Mouse (Mus musculus): ENCODE measurements around the gene Cd200r3. TPM values are rescaled to one million over a fixed set of nuclear protein-coding genes. Genes with fewer than 3 reads are reported as not detected.

Cd200r3 gene
- not detected in 2 replicates for polyA plus RNA-seq (2014; fragmentation: Nextera tagmentation; extraction: Ambion mirVana)

GRCm38 (mm10) chr16:44943468-44943867, at the start of gene Cd200r3:
TSS of gene Cd200r3 (plus strand) at chr16:44943678.
- H3K4me2 ChIP-seq = no peak within 1 kb of the TSS
- ATAC-seq (ENCODE audit: low FRiP score) = no peak
- H3K27me3 ChIP-seq (ENCODE audit: control insufficient read depth, insufficient read depth, low read length) = no peaks in the 10 kb centered on the region
- no peak within 1 kb of the TSS for H3K4me3 ChIP-seq (ENCODE audit: low read depth, low read length)
- H3K27ac ChIP-seq (ENCODE audit: low read depth, low read length) = no peak within 1 kb of the TSS
- no peaks in the 10 kb centered on the region for H3K4me1 ChIP-seq (ENCODE audit: control insufficient read depth, insufficient read depth, low read length)
- 80% methylated on average over 3 of the region's 3 CpGs for WGBS
- H3K9ac ChIP-seq (ENCODE audit: low read length) = no peak within 1 kb of the TSS
- peak; percentile 70 for DNase-seq (ENCODE audit: low spot score, missing footprints)
- no peaks in the 10 kb centered on the region for H3K9me3 ChIP-seq (ENCODE audit: control insufficient read depth, low read length)
- H3K36me3 ChIP-seq (ENCODE audit: control insufficient read depth, insufficient read depth, low read length) = no peaks in the 10 kb centered on the region

- no peak overlapping the region for H3K4me3 ChIP-seq (ENCODE audit: low read depth, low read length)
- H3K27me3 ChIP-seq (ENCODE audit: control insufficient read depth, insufficient read depth, low read length) = no peaks in the 10 kb centered on the region
- H3K4me1 ChIP-seq (ENCODE audit: control insufficient read depth, insufficient read depth, low read length) = no peaks in the 10 kb centered on the region
- no peak overlapping the region for H3K27ac ChIP-seq (ENCODE audit: low read depth, low read length)
- ATAC-seq (ENCODE audit: low FRiP score) (no peak), DNase-seq (ENCODE audit: low spot score, missing footprints) (no peak)
- no peak overlapping the region for H3K4me2 ChIP-seq
- WGBS = 88% methylated on average over 1 of the region's 1 CpGs
- no peak overlapping the region for H3K9ac ChIP-seq (ENCODE audit: low read length)
- no peaks in the 10 kb centered on the region for H3K9me3 ChIP-seq (ENCODE audit: control insufficient read depth, low read length)
- no peaks in the 10 kb centered on the region for H3K36me3 ChIP-seq (ENCODE audit: control insufficient read depth, insufficient read depth, low read length)
Observed at GRCm38 (mm10) chr16:44932016-44932415, 11.5 kb upstream of the Cd200r3 start.

- Histone ChIP-seq H3K4me1 (ENCODE audit: control insufficient read depth, insufficient read depth, low read length) (no peaks in the 10 kb centered on the region), H3K9ac (ENCODE audit: low read length) (no peak overlapping the region), H3K27ac (ENCODE audit: low read depth, low read length) (no peak overlapping the region), H3K36me3 (ENCODE audit: control insufficient read depth, insufficient read depth, low read length) (no peaks in the 10 kb centered on the region), H3K27me3 (ENCODE audit: control insufficient read depth, insufficient read depth, low read length) (no peaks in the 10 kb centered on the region), H3K4me3 (ENCODE audit: low read depth, low read length) (no peak overlapping the region), H3K9me3 (ENCODE audit: control insufficient read depth, low read length) (no peaks in the 10 kb centered on the region), H3K4me2 (no peak overlapping the region)
- ATAC-seq (ENCODE audit: low FRiP score) = no peak
- WGBS = 85% methylated on average over 4 of the region's 4 CpGs
- DNase-seq (ENCODE audit: low spot score, missing footprints) = peak; percentile 39
Observed at GRCm38 (mm10) chr16:44951360-44952114, 8.1 kb downstream of the Cd200r3 start.

GRCm38 (mm10) chr16:44962296-44962695, 18.8 kb downstream of the Cd200r3 start:
- no peak overlapping the region for H3K4me2 ChIP-seq
- no peaks in the 10 kb centered on the region for H3K9me3 ChIP-seq (ENCODE audit: control insufficient read depth, low read length)
- no peak overlapping the region for H3K4me3 ChIP-seq (ENCODE audit: low read depth, low read length)
- no peaks in the 10 kb centered on the region for H3K36me3 ChIP-seq (ENCODE audit: control insufficient read depth, insufficient read depth, low read length)
- H3K27ac ChIP-seq (ENCODE audit: low read depth, low read length) = no peak overlapping the region
- DNase-seq (ENCODE audit: low spot score, missing footprints) (peak; percentile 44), ATAC-seq (ENCODE audit: low FRiP score) (no peak)
- 82% methylated on average over 2 of the region's 2 CpGs for WGBS
- H3K9ac ChIP-seq (ENCODE audit: low read length) = no peak overlapping the region
- H3K4me1 ChIP-seq (ENCODE audit: control insufficient read depth, insufficient read depth, low read length) = no peaks in the 10 kb centered on the region
- no peaks in the 10 kb centered on the region for H3K27me3 ChIP-seq (ENCODE audit: control insufficient read depth, insufficient read depth, low read length)

DNA sequence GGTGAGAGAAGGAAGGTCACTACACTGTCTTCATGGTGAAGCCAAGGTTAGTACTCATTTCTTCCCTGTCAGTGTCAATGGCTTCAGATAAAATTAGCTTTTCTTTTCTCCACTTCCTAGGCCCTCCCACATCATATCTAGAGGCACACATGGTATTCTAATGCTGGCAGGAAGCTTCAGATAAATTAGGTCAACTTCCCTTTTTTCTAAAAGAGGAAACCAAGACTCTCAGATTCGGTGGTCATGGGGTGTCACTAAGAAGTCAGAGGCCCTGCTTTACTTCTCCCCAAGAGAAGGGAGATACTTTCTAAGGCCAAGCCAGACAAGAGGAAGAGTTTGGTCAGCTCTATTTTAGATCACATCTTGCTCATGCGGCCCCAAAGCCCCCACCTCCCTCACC, 19.3 kb downstream of the Cd200r3 start:
- Histone ChIP-seq H3K9ac (ENCODE audit: low read length) (no peak overlapping the region), H3K4me2 (no peak overlapping the region), H3K4me3 (ENCODE audit: low read depth, low read length) (no peak overlapping the region), H3K36me3 (ENCODE audit: control insufficient read depth, insufficient read depth, low read length) (no peaks in the 10 kb centered on the region), H3K4me1 (ENCODE audit: control insufficient read depth, insufficient read depth, low read length) (no peaks in the 10 kb centered on the region), H3K27me3 (ENCODE audit: control insufficient read depth, insufficient read depth, low read length) (no peaks in the 10 kb centered on the region), H3K27ac (ENCODE audit: low read depth, low read length) (no peak overlapping the region), H3K9me3 (ENCODE audit: control insufficient read depth, low read length) (no peaks in the 10 kb centered on the region)
- ATAC-seq (ENCODE audit: low FRiP score) = no peak
- DNase-seq (ENCODE audit: low spot score, missing footprints) = no peak
- 79% methylated on average over 2 of the region's 2 CpGs for WGBS

DNA sequence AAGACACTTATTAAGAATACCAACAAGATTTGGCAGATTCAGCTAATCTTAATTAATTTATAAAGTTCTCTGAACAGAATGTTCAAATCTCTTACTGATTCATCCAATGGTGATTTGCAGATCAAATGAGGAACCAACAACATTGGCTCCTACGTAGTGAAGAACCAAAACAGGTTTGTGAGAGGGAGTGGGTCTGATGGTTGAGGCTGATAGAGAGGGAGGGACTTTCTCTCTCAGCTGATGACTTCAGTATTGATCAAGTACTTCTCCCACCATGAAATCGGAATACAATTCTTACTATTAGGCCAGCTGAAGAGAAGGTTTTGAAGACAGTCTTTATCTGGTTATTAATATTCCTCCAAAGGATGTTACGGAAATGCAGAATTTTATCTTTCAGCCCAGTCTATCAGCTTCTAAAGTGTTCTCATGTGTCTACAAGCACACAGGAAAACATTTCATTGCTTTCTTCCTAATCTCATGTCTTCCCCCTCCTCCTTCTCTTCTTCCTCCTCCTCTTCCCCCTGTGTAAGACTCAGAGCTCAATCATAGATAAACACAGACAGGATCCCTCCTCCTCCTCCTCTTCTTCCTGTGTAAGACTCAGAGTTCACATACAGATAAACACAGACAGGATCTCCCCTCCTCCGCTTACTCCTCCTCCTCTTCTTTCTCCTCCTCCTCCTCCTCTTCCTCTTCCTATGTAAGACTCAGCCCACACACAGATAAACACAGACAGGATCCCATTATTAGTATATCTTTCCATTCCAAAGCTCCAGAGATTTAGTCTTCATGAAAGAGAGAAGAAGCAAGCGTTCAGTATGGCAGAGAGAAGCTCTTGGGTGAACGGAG, 21.3 kb downstream of the Cd200r3 start:
- no peak for ATAC-seq (ENCODE audit: low FRiP score)
- no peak overlapping the region for H3K4me2 ChIP-seq
- H3K36me3 ChIP-seq (ENCODE audit: control insufficient read depth, insufficient read depth, low read length) = no peaks in the 10 kb centered on the region
- H3K4me3 ChIP-seq (ENCODE audit: low read depth, low read length) = no peak overlapping the region
- no peaks in the 10 kb centered on the region for H3K9me3 ChIP-seq (ENCODE audit: control insufficient read depth, low read length)
- no peak overlapping the region for H3K9ac ChIP-seq (ENCODE audit: low read length)
- H3K27me3 ChIP-seq (ENCODE audit: control insufficient read depth, insufficient read depth, low read length) = no peaks in the 10 kb centered on the region
- H3K27ac ChIP-seq (ENCODE audit: low read depth, low read length) = no peak overlapping the region
- DNase-seq (ENCODE audit: low spot score, missing footprints) = peak; percentile 35
- H3K4me1 ChIP-seq (ENCODE audit: control insufficient read depth, insufficient read depth, low read length) = no peaks in the 10 kb centered on the region
- 87% methylated on average over 6 of the region's 6 CpGs for WGBS

GRCm38 (mm10) chr16:44965428-44965827, 21.9 kb downstream of the Cd200r3 start:
- WGBS = 93% methylated on average over 8 of the region's 8 CpGs
- H3K4me1 ChIP-seq (ENCODE audit: control insufficient read depth, insufficient read depth, low read length) = no peaks in the 10 kb centered on the region
- H3K27ac ChIP-seq (ENCODE audit: low read depth, low read length) = no peak overlapping the region
- no peak overlapping the region for H3K4me2 ChIP-seq
- H3K9me3 ChIP-seq (ENCODE audit: control insufficient read depth, low read length) = no peaks in the 10 kb centered on the region
- H3K36me3 ChIP-seq (ENCODE audit: control insufficient read depth, insufficient read depth, low read length) = no peaks in the 10 kb centered on the region
- no peak overlapping the region for H3K4me3 ChIP-seq (ENCODE audit: low read depth, low read length)
- DNase-seq (ENCODE audit: low spot score, missing footprints) (peak; percentile 35), ATAC-seq (ENCODE audit: low FRiP score) (no peak)
- H3K27me3 ChIP-seq (ENCODE audit: control insufficient read depth, insufficient read depth, low read length) = no peaks in the 10 kb centered on the region
- H3K9ac ChIP-seq (ENCODE audit: low read length) = no peak overlapping the region

DNA sequence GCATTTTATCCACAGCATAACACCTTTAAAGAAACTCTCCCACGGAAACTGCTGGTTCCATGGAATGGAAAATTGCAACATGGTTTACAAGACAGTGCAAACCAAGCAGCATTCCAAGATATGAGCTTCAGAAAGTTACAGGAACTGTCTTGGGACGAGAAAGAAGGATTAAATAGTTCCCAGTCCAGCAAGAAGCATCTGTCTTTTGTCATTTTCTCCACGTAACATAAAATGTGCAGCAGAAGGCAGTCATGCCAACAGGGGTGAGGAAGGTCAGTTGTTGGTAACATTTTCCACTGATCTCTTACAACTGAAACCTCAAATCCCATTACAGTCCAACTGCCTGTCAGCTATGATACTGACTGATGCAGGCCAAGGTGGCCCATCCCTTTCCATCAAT, 22.4 kb downstream of the Cd200r3 start:
- H3K4me1 ChIP-seq (ENCODE audit: control insufficient read depth, insufficient read depth, low read length) = no peaks in the 10 kb centered on the region
- 82% methylated on average over 3 of the region's 3 CpGs for WGBS
- H3K36me3 ChIP-seq (ENCODE audit: control insufficient read depth, insufficient read depth, low read length) = no peaks in the 10 kb centered on the region
- no peak overlapping the region for H3K9ac ChIP-seq (ENCODE audit: low read length)
- no peak overlapping the region for H3K27ac ChIP-seq (ENCODE audit: low read depth, low read length)
- DNase-seq (ENCODE audit: low spot score, missing footprints) = peak; percentile 12
- H3K4me3 ChIP-seq (ENCODE audit: low read depth, low read length) = no peak overlapping the region
- no peaks in the 10 kb centered on the region for H3K9me3 ChIP-seq (ENCODE audit: control insufficient read depth, low read length)
- no peak overlapping the region for H3K4me2 ChIP-seq
- no peak for ATAC-seq (ENCODE audit: low FRiP score)
- no peaks in the 10 kb centered on the region for H3K27me3 ChIP-seq (ENCODE audit: control insufficient read depth, insufficient read depth, low read length)

DNA sequence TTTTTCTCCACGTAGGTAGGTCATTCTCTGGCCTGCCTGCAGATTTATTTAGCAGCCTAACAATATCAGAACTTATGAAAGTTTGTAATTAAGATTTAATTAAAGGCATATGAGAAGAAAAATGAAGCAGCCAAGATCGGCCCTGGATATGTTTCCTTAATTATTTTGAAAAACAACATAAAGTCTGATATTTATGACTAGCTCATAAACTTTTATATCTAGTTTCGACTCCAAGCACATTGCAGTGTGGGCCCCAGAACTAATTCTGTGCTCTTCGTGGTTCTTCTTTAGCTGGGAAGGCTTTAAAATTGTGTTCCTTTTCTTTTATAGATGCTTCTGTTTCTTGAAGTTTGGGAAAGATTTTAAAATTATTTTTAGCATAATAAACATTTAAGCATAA, 23.4 kb downstream of the Cd200r3 start:
- no peak for ATAC-seq (ENCODE audit: low FRiP score)
- peak; percentile 2 for DNase-seq (ENCODE audit: low spot score, missing footprints)
- H3K27me3 ChIP-seq (ENCODE audit: control insufficient read depth, insufficient read depth, low read length) = no peaks in the 10 kb centered on the region

More for the DNA sequence above, 23.4 kb downstream of the Cd200r3 start:
- no peaks in the 10 kb centered on the region for H3K36me3 ChIP-seq (ENCODE audit: control insufficient read depth, insufficient read depth, low read length)
- H3K9ac ChIP-seq (ENCODE audit: low read length) = no peak overlapping the region
- no peak overlapping the region for H3K4me2 ChIP-seq
- WGBS = 84% methylated on average over 4 of the region's 4 CpGs
- no peak overlapping the region for H3K4me3 ChIP-seq (ENCODE audit: low read depth, low read length)
- H3K27ac ChIP-seq (ENCODE audit: low read depth, low read length) = no peak overlapping the region
- no peaks in the 10 kb centered on the region for H3K4me1 ChIP-seq (ENCODE audit: control insufficient read depth, insufficient read depth, low read length)
- no peaks in the 10 kb centered on the region for H3K9me3 ChIP-seq (ENCODE audit: control insufficient read depth, low read length)

Measured in midbrain, embryonic 11.5 days (tissue).